Mouse (Mus musculus): ENCODE data around the gene Umad1. TPM values are rescaled to one million over a fixed set of nuclear protein-coding genes. Genes with fewer than 3 reads are reported as not detected.
A peak's percentile ranks its signal among the peaks of the same experiment; 100 is the strongest.

Umad1 gene
- total RNA-seq, 2 experiments from 2014 or later, result 8.0 to 23.6 TPM

DNA sequence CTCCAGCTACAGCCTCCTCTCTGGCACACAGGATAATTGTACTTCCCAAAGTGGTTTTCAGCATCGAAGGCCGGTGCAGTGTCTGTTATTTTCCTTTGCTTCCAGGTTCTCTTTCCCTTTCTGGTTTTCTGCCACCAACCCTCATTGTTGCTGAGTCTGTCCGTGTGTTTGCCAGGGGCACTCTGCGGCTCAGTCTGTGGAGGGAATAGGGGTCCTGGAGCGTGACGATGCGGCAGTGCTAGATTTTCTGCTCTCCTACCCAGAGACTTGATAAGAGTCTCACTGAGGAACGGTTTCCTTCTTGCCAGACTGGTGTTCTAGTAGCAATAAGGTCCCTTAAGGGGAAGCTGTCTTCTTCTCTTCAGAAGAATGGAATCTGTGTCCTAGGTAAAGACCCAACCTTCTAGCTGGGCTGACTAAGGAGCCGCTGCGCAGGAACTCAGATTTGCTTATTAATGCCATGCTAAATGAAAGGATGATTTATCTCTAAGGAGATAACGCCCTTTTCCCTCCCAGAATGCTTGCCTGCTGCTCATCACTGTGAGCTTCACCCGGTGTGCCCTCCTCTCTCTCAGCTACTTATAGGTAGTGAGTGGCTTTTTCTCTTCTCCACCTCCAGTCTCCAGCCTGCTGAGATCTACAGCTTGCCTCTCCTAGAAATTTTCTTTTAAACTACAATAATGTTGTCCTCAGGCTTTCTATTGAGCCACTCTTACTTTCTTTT, 105.1 kb downstream of the Umad1 start:
- no peak for ATAC-seq (replicated peaks; ENCODE audit: poor library complexity)

DNA sequence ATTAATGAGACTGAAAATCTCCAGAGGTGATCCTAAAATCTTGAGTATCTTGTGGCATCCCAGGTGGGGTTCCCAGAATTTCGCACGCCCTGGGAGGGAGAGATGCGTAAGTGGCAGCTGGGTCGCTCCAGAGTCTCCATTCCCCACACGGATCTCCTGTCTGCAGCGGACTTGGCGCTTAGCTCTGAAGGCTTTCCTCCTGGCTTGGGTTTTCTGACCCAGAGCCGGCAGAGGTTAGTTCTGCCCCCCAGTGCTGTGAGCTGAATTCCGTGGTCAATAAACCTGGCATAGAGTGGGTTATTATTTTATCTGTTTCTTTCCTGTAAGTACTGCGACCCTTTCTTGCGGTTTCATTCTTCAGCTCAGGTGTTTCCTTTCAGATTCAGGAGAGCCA, 105.7 kb downstream of the Umad1 start:
- no peak for ATAC-seq (replicated peaks; ENCODE audit: poor library complexity)

DNA sequence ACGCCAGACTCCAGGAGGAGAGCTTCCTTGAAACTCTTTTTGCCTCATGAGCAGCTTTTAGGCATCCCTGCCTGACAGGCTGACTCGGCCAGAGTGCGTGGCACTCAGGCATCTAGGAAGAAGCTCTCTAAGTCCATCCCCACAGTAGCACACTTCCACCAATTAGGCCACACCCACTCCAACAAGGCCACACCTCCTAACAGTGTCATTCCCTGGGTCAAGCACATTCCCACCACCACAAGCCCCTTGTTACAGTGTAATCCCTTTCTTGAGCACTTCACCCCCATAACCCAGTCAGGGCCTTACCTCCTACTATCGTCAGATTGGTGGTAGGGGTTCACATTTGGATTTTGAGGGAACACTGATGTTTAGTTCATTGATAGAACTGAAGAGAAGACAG, 108.6 kb downstream of the Umad1 start:
- ATAC-seq (replicated peaks; ENCODE audit: poor library complexity), result no peak

- no peak for ATAC-seq (replicated peaks; ENCODE audit: poor library complexity)
These were observed 109.2 kb downstream of the Umad1 start for GRCm38 (mm10) chr6:8368198-8368864.

- ATAC-seq (replicated peaks; ENCODE audit: poor library complexity), result no peak
These were observed 111.5 kb downstream of the Umad1 start for GRCm38 (mm10) chr6:8370624-8371023.

- no peak for ATAC-seq (replicated peaks; ENCODE audit: poor library complexity)
These were observed 114.0 kb downstream of the Umad1 start for GRCm38 (mm10) chr6:8373051-8373450.

DNA sequence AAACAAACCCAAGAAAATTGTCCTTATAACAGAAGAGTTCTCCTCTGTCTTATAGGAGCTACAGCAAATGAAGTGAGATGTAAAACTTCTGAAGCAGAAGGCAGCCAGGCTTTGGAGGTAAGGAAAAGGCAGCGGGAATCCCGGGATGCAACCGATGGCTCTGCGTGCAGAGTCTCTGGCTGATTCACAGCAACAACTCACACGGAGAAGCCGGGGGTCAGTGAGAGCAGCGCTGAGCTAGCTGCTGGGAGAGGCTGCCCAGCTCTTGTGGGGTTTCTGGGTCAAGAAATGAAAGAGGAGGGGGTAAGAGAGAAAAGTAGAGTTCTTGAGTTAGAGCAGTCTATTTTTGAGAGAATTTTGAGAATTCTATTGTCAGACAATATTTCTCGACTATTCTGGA, 114.8 kb downstream of the Umad1 start:
- ATAC-seq (replicated peaks; ENCODE audit: poor library complexity), result no peak

DNA sequence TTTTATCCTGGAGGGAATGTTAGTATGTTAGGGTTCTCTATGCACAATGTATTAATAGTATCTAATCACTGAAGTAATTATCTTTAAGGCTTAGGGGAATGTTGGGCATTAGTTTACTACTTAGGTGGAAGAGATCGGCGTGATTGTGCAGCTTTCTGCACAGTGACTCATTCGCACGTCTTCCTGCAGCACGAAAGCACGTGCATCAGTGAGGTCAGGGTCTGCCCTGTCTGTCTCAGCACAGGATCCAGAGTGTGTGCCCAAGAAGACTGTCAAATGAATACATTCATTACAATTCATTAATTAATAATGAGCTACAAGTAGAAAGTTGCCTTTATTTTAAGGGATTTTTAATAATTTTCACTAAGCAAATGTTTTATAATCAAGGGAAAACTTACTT, 115.2 kb downstream of the Umad1 start:
- no peak for ATAC-seq (replicated peaks; ENCODE audit: poor library complexity)

GRCm38 (mm10) chr6:8374712-8375111, 115.6 kb downstream of the Umad1 start:
- no peak for ATAC-seq (replicated peaks; ENCODE audit: poor library complexity)

GRCm38 (mm10) chr6:8376351-8376750, 117.3 kb downstream of the Umad1 start:
- no peak for ATAC-seq (replicated peaks; ENCODE audit: poor library complexity)

- no peak for ATAC-seq (replicated peaks; ENCODE audit: poor library complexity)
These were observed 118.6 kb downstream of the Umad1 start for GRCm38 (mm10) chr6:8377667-8378066.

- ATAC-seq (replicated peaks; ENCODE audit: poor library complexity), result no peak
These were observed 130.2 kb downstream of the Umad1 start for GRCm38 (mm10) chr6:8389307-8389706.

DNA sequence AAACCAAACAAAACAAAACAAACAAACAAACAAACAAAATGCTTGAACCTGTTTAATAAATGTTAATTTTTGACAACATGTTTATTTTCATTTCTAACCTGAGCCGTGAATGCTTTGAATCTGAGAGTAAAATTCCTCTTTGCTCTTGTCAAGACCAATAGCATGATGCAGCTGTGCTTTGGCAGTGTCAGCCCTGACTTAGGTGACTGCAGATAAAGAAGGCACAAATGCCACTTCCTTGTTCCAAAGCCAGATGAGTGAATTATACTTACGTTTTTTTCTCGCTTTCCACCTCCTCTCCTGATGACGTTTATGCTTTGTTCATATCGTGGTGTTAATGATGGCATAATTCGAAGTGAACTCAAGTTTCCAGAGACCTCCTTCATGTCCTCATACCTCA, 131.2 kb downstream of the Umad1 start:
- no peak for ATAC-seq (replicated peaks; ENCODE audit: poor library complexity)

DNA sequence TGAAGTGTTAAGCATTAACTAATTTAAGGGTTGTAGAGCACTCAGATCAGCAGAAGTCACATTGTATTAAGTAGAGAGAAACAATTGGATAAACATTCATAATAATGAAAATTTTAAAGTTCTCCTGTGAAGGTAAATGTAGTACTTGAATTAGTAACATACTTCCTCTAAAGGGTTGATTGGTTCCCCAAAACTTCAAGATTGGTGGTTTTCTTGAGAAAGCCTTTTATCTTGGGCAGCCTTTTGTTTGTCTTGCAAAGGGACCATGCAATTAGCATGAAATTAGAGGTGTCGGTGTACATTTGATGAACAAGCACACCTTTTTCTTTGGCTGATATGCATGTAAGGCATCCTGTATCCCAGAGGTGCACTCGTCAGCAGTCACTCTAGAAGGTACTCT, 131.8 kb downstream of the Umad1 start:
- ATAC-seq (replicated peaks; ENCODE audit: poor library complexity), result no peak

- ATAC-seq (replicated peaks; ENCODE audit: poor library complexity), result peak; percentile 55; the same call in 1 of the 2 replicates
These were observed 133.9 kb downstream of the Umad1 start for GRCm38 (mm10) chr6:8393029-8393428.

- ATAC-seq (replicated peaks; ENCODE audit: poor library complexity), result no peak
These were observed 135.0 kb downstream of the Umad1 start for GRCm38 (mm10) chr6:8394044-8394443.

DNA sequence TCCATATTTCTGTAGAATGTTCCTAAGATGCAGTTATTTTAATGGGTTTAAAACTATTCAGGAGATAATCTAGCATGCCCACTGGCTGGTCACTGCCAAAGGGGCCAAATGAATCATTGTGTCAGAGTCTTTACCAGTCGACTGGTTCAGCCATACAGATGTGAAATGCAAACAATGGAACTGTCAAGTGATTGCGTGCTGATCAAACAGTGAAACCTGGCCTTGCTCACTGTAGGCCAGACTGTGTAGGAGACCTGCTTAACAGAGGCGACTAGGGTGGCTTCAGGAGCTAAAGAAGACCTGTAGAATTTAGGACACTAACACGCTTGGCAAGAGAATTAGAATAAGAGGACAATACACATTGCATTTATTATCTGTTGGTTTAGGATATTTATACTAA, 136.0 kb downstream of the Umad1 start:
- no peak for ATAC-seq (replicated peaks; ENCODE audit: poor library complexity)

DNA sequence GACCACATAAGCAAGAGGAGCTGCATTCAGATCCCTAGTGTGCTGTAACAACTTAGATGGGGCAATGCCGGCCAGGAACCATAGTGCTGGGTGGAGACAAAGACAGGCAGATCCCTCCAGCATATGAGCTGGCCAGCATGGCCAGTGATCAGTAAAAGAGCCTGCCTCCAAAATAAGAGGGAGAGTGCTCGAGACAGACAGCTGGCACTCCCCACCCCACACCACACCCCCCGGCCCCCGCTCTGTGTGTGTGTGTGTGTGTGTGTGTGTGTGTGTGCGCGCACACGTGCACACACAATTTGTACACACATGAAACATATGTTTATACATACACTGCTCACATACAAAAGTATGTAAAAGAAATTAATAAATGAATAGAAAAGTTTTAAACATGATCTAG, 138.2 kb downstream of the Umad1 start:
- ATAC-seq (replicated peaks; ENCODE audit: poor library complexity), result no peak

GRCm38 (mm10) chr6:8399710-8400109, 140.6 kb downstream of the Umad1 start:
- ATAC-seq (replicated peaks; ENCODE audit: poor library complexity), result no peak

DNA sequence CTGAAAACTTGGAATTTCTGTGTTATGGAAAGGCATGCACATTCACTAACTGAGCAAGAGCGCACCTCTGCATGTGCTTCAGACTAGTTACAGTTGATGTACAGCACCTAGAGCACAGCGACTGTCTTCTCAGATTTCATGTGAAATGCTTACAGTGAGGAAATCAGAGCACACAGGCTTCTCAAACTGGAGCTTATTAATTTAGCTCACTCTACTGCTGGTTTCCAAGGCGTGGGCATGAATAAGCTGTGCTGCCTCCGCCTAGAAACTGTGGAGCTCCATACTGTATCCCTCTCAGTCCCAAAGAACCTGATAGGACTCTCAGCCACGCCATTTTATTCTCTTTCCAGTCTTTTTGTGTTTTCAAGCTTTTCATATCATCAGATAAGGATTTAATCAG, 144.0 kb downstream of the Umad1 start:
- no peak for ATAC-seq (replicated peaks; ENCODE audit: poor library complexity)

GRCm38 (mm10) chr6:8405844-8406243, 146.8 kb downstream of the Umad1 start:
- ATAC-seq (replicated peaks; ENCODE audit: poor library complexity), result no peak

- ATAC-seq (replicated peaks; ENCODE audit: poor library complexity), result no peak
These were observed 149.2 kb downstream of the Umad1 start for GRCm38 (mm10) chr6:8408332-8408731.

DNA sequence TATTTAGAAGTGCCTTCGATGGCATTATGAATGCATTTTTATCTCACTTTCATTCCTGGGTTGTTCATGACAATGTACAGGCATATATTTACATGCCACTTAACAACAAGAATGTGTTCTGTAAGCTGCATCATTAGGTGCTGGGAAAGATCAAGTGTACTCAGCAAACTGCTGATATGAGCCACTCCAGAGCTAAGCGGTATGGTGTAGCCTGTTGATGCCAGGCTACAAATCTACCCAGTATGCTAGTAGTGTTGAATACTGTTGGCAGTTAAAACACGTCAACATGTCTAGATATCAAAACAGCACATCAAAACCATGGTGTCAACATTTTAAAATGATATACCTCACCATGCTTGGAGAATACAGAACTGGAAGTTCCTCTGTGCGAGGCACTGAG, 150.8 kb downstream of the Umad1 start:
- no peak for ATAC-seq (replicated peaks; ENCODE audit: poor library complexity)
